Mouse (Mus musculus): ENCODE data around the gene Atp2b2. TPM values are rescaled to one million over a fixed set of nuclear protein-coding genes. Genes with fewer than 3 reads are reported as not detected.
A peak's percentile ranks its signal among the peaks of the same experiment; 100 is the strongest.

The Atp2b2 gene
- total and polyA plus RNA-seq, 3 experiments: 0.04 TPM; not detected in 2

DNA sequence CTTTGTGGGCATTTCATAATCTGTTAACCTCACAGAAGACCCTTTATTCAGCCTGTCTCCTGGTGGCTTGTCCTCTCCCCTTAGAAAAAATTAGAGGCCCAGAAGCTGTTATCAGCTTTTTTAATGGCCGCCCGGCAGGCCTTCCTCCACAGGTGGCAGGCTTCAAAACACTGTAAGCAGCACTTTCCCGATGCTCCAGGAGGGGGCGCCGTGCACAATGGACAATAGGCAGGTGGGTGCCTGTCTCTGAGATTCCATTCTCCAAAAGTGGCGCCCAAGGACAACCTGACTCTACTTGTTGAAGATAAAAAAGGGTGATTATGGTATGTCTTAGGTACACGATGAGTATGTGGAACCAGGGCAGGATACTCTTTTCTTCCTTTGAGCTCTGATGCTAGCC, 220.0 kb downstream of the Atp2b2 start:
- no peak for DNase-seq (ENCODE audit: low read depth, low spot score)

DNA sequence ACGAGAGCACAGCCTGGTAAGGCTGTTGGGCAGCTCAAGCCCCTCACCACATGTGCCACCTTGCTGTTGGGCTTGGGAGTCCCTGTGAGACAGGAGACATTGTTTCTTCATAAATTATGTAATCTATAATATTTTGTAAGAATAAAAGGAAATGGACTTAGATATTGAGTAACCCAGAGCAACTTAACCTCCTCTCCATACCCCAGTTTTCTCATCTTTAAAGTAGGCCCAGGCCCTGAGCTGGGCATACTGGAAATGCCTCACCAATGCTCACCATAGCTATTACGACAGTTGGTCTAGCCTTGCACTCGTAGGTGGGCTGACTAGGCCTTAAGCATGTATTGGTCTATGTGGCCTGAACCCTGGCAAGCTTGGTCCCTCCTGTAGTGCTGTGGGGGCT, 225.7 kb downstream of the Atp2b2 start:
- DNase-seq (ENCODE audit: low read depth, low spot score): no peak
- Histone ChIP-seq H3K79me2 (ENCODE audit: control insufficient read depth, insufficient read depth, low read length, poor library complexity) (no peaks in the 10 kb centered on the region), H3K36me3 (ENCODE audit: control insufficient read depth in 1 of 2, insufficient read depth in 2 of 2, low read length in 2 of 2) (no peaks in the 10 kb centered on the region), H3K9ac (ENCODE audit: control insufficient read depth, low read depth, low read length, poor library complexity, severe bottlenecking) (no peak overlapping the region), H3K4me3 (ENCODE audit: control insufficient read depth in 1 of 2, insufficient read depth in 1 of 2, low read depth in 2 of 2, low read length in 2 of 2) (no peak overlapping the region), H3K27ac (ENCODE audit: control insufficient read depth, low read depth, low read length) (no peak overlapping the region), H3K27me3 (ENCODE audit: control insufficient read depth in 1 of 2, insufficient read depth in 2 of 2, low read length in 2 of 2) (no peaks in the 10 kb centered on the region), H3K9me3 (replicated peaks; ENCODE audit: insufficient read depth, low read length) (no peaks in the 10 kb centered on the region), H3K4me1 (ENCODE audit: control insufficient read depth in 1 of 2, insufficient read depth in 2 of 2, low read length in 2 of 2) (no peaks in the 10 kb centered on the region)
- TF ChIP-seq SMC3 (IDR thresholded peaks at IDR 0.05; ENCODE audit: low read depth, low read length) (no peak), EP300 (IDR thresholded peaks at IDR 0.05; ENCODE audit: low read depth in 1 of 2, low read length in 2 of 2) (no peak), UBTF (IDR thresholded peaks at IDR 0.05; ENCODE audit: borderline replicate concordance, insufficient read depth, low read depth, low read length) (no peak), MAFK (IDR thresholded peaks at IDR 0.05; ENCODE audit: borderline replicate concordance, low read depth, low read length) (no peak), TBP (IDR thresholded peaks at IDR 0.05; ENCODE audit: low read depth, low read length) (no peak), TAL1 (IDR thresholded peaks at IDR 0.05; ENCODE audit: low read length) (no peak), POLR2A (IDR thresholded peaks at IDR 0.05; ENCODE audit: control insufficient read depth in 1 of 2, insufficient read depth in 1 of 2, low read depth in 1 of 2, low read length in 2 of 2, poor library complexity in 1 of 2) (no peak), MYC (IDR thresholded peaks at IDR 0.05; ENCODE audit: low read depth, low read length) (no peak), CTCF (IDR thresholded peaks at IDR 0.05 in 2 of 3, conservative IDR thresholded peaks at IDR 0.05 in 1 of 3; ENCODE audit: control insufficient read depth in 1 of 3, insufficient read depth in 1 of 3, low read depth in 2 of 3, low read length in 3 of 3, poor library complexity in 1 of 3, severe bottlenecking in 1 of 3) (no peak), GATA1 (IDR thresholded peaks at IDR 0.05; ENCODE audit: low read depth, low read length) (no peak)

More for the DNA sequence above, 220.0 kb downstream of the Atp2b2 start:
- Histone ChIP-seq H3K27ac (ENCODE audit: control insufficient read depth, low read depth, low read length) (no peak overlapping the region), H3K9me3 (replicated peaks; ENCODE audit: insufficient read depth, low read length) (no peaks in the 10 kb centered on the region), H3K79me2 (ENCODE audit: control insufficient read depth, insufficient read depth, low read length, poor library complexity) (no peaks in the 10 kb centered on the region), H3K4me3 (ENCODE audit: control insufficient read depth in 1 of 2, insufficient read depth in 1 of 2, low read depth in 2 of 2, low read length in 2 of 2) (no peak overlapping the region), H3K27me3 (ENCODE audit: control insufficient read depth in 1 of 2, insufficient read depth in 2 of 2, low read length in 2 of 2) (no peaks in the 10 kb centered on the region), H3K36me3 (ENCODE audit: control insufficient read depth in 1 of 2, insufficient read depth in 2 of 2, low read length in 2 of 2) (no peaks in the 10 kb centered on the region), H3K4me1 (ENCODE audit: control insufficient read depth in 1 of 2, insufficient read depth in 2 of 2, low read length in 2 of 2) (no peaks in the 10 kb centered on the region), H3K9ac (ENCODE audit: control insufficient read depth, low read depth, low read length, poor library complexity, severe bottlenecking) (no peak overlapping the region)
- TF ChIP-seq SMC3 (IDR thresholded peaks at IDR 0.05; ENCODE audit: low read depth, low read length) (0 out of 2 replicates have a peak, but pooled peaks have one; percentile 8), RCOR1 (IDR thresholded peaks at IDR 0.05; ENCODE audit: low read depth, low read length) (no peak), TBP (IDR thresholded peaks at IDR 0.05; ENCODE audit: low read depth, low read length) (no peak), CTCF (IDR thresholded peaks at IDR 0.05 in 2 of 3, conservative IDR thresholded peaks at IDR 0.05 in 1 of 3; ENCODE audit: control insufficient read depth in 1 of 3, insufficient read depth in 1 of 3, low read depth in 2 of 3, low read length in 3 of 3, poor library complexity in 1 of 3, severe bottlenecking in 1 of 3) (peak in 2 of 3 experiments; percentile 17 to 32; a peak in 4 of 6 replicates), NRF1 (IDR thresholded peaks at IDR 0.05; ENCODE audit: insufficient read depth, low read depth, low read length, poor library complexity, severe bottlenecking) (no peak), BHLHE40 (IDR thresholded peaks at IDR 0.05; ENCODE audit: borderline replicate concordance, low read depth, low read length) (no peak)

DNA sequence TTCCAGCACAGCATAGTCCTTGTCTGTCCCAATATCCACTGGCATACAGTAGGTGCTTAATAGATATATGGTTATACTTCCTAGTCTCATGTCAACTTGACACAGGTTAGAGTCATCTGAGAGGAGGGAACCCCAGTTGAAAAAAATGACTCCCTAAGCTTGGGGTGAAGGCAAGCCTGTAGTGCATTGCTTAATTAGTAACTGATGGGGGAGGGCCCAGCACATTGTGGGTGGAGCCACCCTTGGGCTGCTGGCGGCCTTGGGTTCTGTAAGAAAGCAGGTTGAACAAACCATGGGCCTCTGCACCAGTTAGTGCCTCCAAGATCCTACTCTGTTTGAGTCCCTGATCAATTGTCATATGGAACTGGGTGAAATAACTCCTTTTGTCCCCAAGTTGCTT, 231.0 kb downstream of the Atp2b2 start:
- TF ChIP-seq RAD21 (IDR thresholded peaks at IDR 0.05; ENCODE audit: low read depth, low read length) (no peak), CTCF (IDR thresholded peaks at IDR 0.05 in 2 of 3, conservative IDR thresholded peaks at IDR 0.05 in 1 of 3; ENCODE audit: control insufficient read depth in 1 of 3, insufficient read depth in 1 of 3, low read depth in 2 of 3, low read length in 3 of 3, poor library complexity in 1 of 3, severe bottlenecking in 1 of 3) (no peak), CHD2 (IDR thresholded peaks at IDR 0.05; ENCODE audit: low read length) (no peak), UBTF (IDR thresholded peaks at IDR 0.05; ENCODE audit: borderline replicate concordance, insufficient read depth, low read depth, low read length) (no peak), ZKSCAN1 (IDR thresholded peaks at IDR 0.05; ENCODE audit: low read depth, low read length) (no peak), USF2 (IDR thresholded peaks at IDR 0.05; ENCODE audit: borderline replicate concordance in 1 of 2, insufficient read depth in 1 of 2, low read depth in 1 of 2, low read length in 2 of 2) (no peak), KAT2A (conservative IDR thresholded peaks at IDR 0.05; ENCODE audit: low read depth, low read length) (no peak), MEF2A (IDR thresholded peaks at IDR 0.05; ENCODE audit: extremely low read depth, insufficient replicate concordance, low read depth, low read length, poor library complexity, severe bottlenecking) (no peak), SIN3A (IDR thresholded peaks at IDR 0.05; ENCODE audit: low read length) (no peak), ELF1 (IDR thresholded peaks at IDR 0.05; ENCODE audit: low read depth, low read length) (no peak), MYC (IDR thresholded peaks at IDR 0.05; ENCODE audit: low read depth, low read length) (no peak), E2F4 (IDR thresholded peaks at IDR 0.05; ENCODE audit: borderline replicate concordance, low read depth, low read length) (no peak)
- Histone ChIP-seq H3K4me3 (ENCODE audit: control insufficient read depth in 1 of 2, insufficient read depth in 1 of 2, low read depth in 2 of 2, low read length in 2 of 2) (no peak overlapping the region), H3K9me3 (replicated peaks; ENCODE audit: insufficient read depth, low read length) (no peaks in the 10 kb centered on the region), H3K36me3 (ENCODE audit: control insufficient read depth in 1 of 2, insufficient read depth in 2 of 2, low read length in 2 of 2) (no peaks in the 10 kb centered on the region), H3K4me1 (ENCODE audit: control insufficient read depth in 1 of 2, insufficient read depth in 2 of 2, low read length in 2 of 2) (no peaks in the 10 kb centered on the region), H3K9ac (ENCODE audit: control insufficient read depth, low read depth, low read length, poor library complexity, severe bottlenecking) (no peak overlapping the region), H3K27me3 (ENCODE audit: control insufficient read depth in 1 of 2, insufficient read depth in 2 of 2, low read length in 2 of 2) (no peaks in the 10 kb centered on the region), H3K79me2 (ENCODE audit: control insufficient read depth, insufficient read depth, low read length, poor library complexity) (no peaks in the 10 kb centered on the region), H3K27ac (ENCODE audit: control insufficient read depth, low read depth, low read length) (no peak overlapping the region)
- no peak for DNase-seq (ENCODE audit: low read depth, low spot score)

Data from MEL (cell line).